Mouse (Mus musculus) embryonic facial prominence, embryonic 13.5 days (tissue): ENCODE data around the gene Pax5. TPM values are rescaled to one million over a fixed set of nuclear protein-coding genes. Genes with fewer than 3 reads are reported as not detected.
A peak's percentile ranks its signal among the peaks of the same experiment; 100 is the strongest.

Experiments
- ATAC-seq: fragments of 200-750 bp; cut with Nextera tagmentation; 2 replicates; pipeline ENCODE4 v1.8.0; 2017; ENCODE audit warnings: low read depth; ENCODE audit not compliant: insufficient number of reproducible peaks, insufficient read depth, low FRiP score, low TSS enrichment
- H3K27ac ChIP-seq: fragments of 300-500 bp; sonication (generic); 2 replicates; pipeline ENCODE4 v1.5.1; 2015; ENCODE audit warnings: moderate library complexity, mild to moderate bottlenecking, inconsistent platforms
- H3K27me3 ChIP-seq: fragments of 300-500 bp; sonication (generic); 2 replicates; pipeline ENCODE4 v1.6.1; 2015; ENCODE audit warnings: mild to moderate bottlenecking, inconsistent platforms
- H3K36me3 ChIP-seq: fragments of 300-500 bp; sonication (generic); 2 replicates; pipeline ENCODE4 v1.6.1; 2015; ENCODE audit warnings: mild to moderate bottlenecking, inconsistent platforms
- H3K4me1 ChIP-seq: fragments of 300-500 bp; sonication (generic); 2 replicates; pipeline ENCODE4 v1.6.1; 2015; ENCODE audit warnings: inconsistent platforms
- H3K4me2 ChIP-seq: fragments of 300-500 bp; sonication (generic); 2 replicates; pipeline ENCODE4 v1.6.1; 2015; ENCODE audit warnings: moderate library complexity, mild to moderate bottlenecking, inconsistent platforms
- H3K4me3 ChIP-seq: fragments of 300-500 bp; sonication (generic); 2 replicates; pipeline ENCODE4 v1.5.1; 2015; ENCODE audit warnings: mild to moderate bottlenecking, inconsistent platforms
- H3K9ac ChIP-seq: fragments of 300-500 bp; sonication (generic); 2 replicates; pipeline ENCODE4 v1.6.1; 2015; ENCODE audit warnings: mild to moderate bottlenecking, inconsistent platforms
- H3K9me3 ChIP-seq: fragments of 300-500 bp; sonication (generic); 2 replicates; pipeline ENCODE4 v1.6.1; 2016; ENCODE audit warnings: inconsistent platforms
- WGBS: fragments of 180-500 bp; shearing (Covaris S2); methylation state at CpG from one replicate; pipeline ENCODE4 v1.1.7; 2015; ENCODE audit warnings: mixed read lengths; 5-methylcytosine and 5-hydroxymethylcytosine counted together
- polyA plus RNA-seq: library from polyadenylated mRNA; unstranded; fragments of >200 nt; fragmentation: Nextera tagmentation; extraction: Ambion mirVana; gene quantifications from 2 replicates; pipeline ENCODE4 v1.2.1, GENCODE M21; 2015

The Pax5 gene
- polyA plus RNA-seq, 1 experiment from 2014 or later = not detected

DNA sequence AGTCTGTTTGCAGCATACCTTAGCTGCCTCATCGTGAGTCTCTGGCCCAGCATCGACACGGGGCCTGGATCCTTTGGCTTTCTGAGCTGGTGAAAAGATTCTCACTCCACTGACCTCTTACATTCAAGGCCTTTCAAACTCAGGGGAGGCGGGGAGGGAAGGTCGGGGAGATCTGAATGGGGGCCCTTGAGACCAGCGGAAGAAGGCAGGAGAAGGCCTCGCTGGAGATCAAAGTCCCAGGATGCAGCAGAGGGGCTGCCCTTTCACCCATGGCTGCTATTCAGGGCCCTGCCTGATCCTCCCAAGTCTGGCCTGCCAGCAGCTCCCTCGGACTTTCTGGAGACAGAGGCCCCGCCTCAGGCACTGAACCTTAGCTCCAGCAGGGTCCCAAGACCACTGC is 36.6 kb downstream of the Pax5 start:
- Histone ChIP-seq H3K27me3 (peaks cover 9% of the 10 kb centered on the region; the same call in 1 of the 2 replicates), H3K4me3 (no peak overlapping the region), H3K9ac (no peak overlapping the region), H3K4me1 (0 out of 2 replicates have a peak, but pooled peaks cover 2% of the 10 kb centered on the region), H3K27ac (no peak overlapping the region), H3K4me2 (no peak overlapping the region), H3K9me3 (no peaks in the 10 kb centered on the region), H3K36me3 (no peaks in the 10 kb centered on the region)
- WGBS = 38% methylated on average over 9 of the region's 9 CpGs
- no peak for ATAC-seq

- peaks cover 16% of the 10 kb centered on the region for H3K27me3 ChIP-seq
- 64% methylated on average over 10 of the region's 10 CpGs for WGBS
Measured at GRCm38 (mm10) chr4:44672216-44672937, 37.9 kb downstream of the Pax5 start.

GRCm38 (mm10) chr4:44671486-44671885 is 38.8 kb downstream of the Pax5 start:
- peaks cover 18% of the 10 kb centered on the region for H3K27me3 ChIP-seq

More at GRCm38 (mm10) chr4:44672216-44672937, 37.9 kb downstream of the Pax5 start:
- Histone ChIP-seq H3K36me3 (no peaks in the 10 kb centered on the region), H3K9me3 (no peaks in the 10 kb centered on the region), H3K9ac (no peak overlapping the region), H3K4me2 (no peak overlapping the region), H3K27ac (no peak overlapping the region), H3K4me1 (no peaks in the 10 kb centered on the region), H3K4me3 (no peak overlapping the region)
- ATAC-seq = no peak

DNA sequence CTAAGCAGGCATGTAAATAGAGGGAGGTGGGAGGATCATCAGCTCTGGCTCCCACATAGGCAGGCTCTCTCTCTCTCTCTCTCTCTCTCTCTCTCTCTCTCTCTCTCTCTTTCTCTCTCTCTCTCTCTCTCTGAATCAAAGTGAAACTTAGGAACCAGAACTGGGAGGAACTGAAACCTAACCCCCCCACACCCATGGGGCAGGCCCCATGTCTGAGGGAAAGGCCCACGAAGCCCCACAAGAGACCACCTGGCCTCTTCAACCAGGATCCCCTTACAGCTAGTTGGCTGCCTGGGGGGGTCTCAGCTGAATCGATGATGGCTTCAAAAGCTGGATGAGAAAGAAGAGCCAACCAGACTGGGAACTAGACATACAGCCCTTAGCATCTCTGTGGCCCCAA is 39.3 kb downstream of the Pax5 start:
- no peaks in the 10 kb centered on the region for H3K36me3 ChIP-seq
- 62% methylated on average over 2 of the region's 2 CpGs for WGBS
- H3K27ac ChIP-seq = no peak overlapping the region
- H3K4me2 ChIP-seq = no peak overlapping the region
- H3K9ac ChIP-seq = no peak overlapping the region
- no peak overlapping the region for H3K4me3 ChIP-seq
- no peak for ATAC-seq
- H3K27me3 ChIP-seq = peaks cover 23% of the 10 kb centered on the region
- H3K9me3 ChIP-seq = no peaks in the 10 kb centered on the region
- no peaks in the 10 kb centered on the region for H3K4me1 ChIP-seq

More at GRCm38 (mm10) chr4:44671486-44671885, 38.8 kb downstream of the Pax5 start:
- Histone ChIP-seq H3K9ac (no peak overlapping the region), H3K9me3 (no peaks in the 10 kb centered on the region), H3K27ac (no peak overlapping the region), H3K4me2 (no peak overlapping the region), H3K36me3 (no peaks in the 10 kb centered on the region), H3K4me3 (no peak overlapping the region), H3K4me1 (no peaks in the 10 kb centered on the region)
- WGBS = 89% methylated on average over 3 of the region's 3 CpGs
- ATAC-seq = no peak

DNA sequence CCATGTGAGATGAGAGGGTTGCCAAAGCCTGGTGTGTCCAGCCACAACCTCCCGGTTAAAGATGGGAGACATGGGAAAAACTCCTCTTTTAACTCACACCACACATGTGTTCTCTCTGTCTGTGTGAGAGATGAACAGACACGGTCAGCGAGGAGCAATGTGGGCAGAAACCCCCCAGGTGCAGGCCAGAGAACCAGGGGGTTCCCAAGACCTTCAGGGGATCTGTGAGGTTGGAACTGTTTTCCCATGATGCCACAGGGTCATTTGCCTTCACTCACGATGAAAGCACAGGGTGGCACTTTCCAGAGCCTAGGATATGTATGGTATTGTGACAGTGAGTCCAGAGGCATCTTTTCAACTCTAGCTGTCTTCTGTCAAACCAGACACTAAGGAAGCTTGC is 39.9 kb downstream of the Pax5 start:
- H3K9me3 ChIP-seq = no peaks in the 10 kb centered on the region
- WGBS = 78% methylated on average over 4 of the region's 4 CpGs
- no peaks in the 10 kb centered on the region for H3K36me3 ChIP-seq
- no peak overlapping the region for H3K4me3 ChIP-seq
- no peak overlapping the region for H3K27ac ChIP-seq
- peaks cover 29% of the 10 kb centered on the region for H3K27me3 ChIP-seq
- no peak for ATAC-seq
- no peaks in the 10 kb centered on the region for H3K4me1 ChIP-seq
- no peak overlapping the region for H3K9ac ChIP-seq
- H3K4me2 ChIP-seq = no peak overlapping the region

GRCm38 (mm10) chr4:44669485-44670181 is 40.7 kb downstream of the Pax5 start:
- Histone ChIP-seq H3K27me3 (peaks cover 37% of the 10 kb centered on the region), H3K4me1 (no peaks in the 10 kb centered on the region), H3K9ac (no peak overlapping the region), H3K36me3 (no peaks in the 10 kb centered on the region), H3K4me2 (no peak overlapping the region), H3K27ac (no peak overlapping the region), H3K4me3 (no peak overlapping the region), H3K9me3 (no peaks in the 10 kb centered on the region)
- no peak for ATAC-seq
- WGBS = 80% methylated on average over 7 of the region's 7 CpGs

DNA sequence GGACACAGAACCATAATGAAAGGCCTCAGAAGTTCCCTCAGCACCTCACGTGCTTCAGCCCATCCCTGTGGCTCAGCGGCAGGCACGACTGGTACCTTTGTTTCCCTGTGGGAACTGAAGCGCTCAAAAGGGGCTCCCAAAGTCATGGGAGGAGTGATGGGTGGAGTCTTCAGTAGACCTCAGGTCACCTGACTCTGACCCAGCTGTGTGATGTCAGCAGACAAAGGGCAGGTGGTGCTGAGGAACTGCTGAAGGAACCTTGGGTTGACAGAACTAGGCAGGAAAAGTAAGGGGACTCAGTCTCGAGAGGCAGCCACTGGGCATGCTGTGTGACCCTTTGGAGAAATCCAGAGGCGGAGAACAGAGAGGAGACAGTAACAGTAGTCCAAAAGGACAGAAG is 41.7 kb downstream of the Pax5 start:
- H3K9ac ChIP-seq = no peak overlapping the region
- no peak for ATAC-seq
- no peak overlapping the region for H3K4me3 ChIP-seq
- no peak overlapping the region for H3K27ac ChIP-seq
- peaks cover 7% of the 10 kb centered on the region; the same call in 1 of the 2 replicates for H3K4me1 ChIP-seq
- H3K4me2 ChIP-seq = no peak overlapping the region
- no peaks in the 10 kb centered on the region for H3K36me3 ChIP-seq
- WGBS = 76% methylated on average over 6 of the region's 6 CpGs
- no peaks in the 10 kb centered on the region for H3K9me3 ChIP-seq
- peaks cover 47% of the 10 kb centered on the region for H3K27me3 ChIP-seq

DNA sequence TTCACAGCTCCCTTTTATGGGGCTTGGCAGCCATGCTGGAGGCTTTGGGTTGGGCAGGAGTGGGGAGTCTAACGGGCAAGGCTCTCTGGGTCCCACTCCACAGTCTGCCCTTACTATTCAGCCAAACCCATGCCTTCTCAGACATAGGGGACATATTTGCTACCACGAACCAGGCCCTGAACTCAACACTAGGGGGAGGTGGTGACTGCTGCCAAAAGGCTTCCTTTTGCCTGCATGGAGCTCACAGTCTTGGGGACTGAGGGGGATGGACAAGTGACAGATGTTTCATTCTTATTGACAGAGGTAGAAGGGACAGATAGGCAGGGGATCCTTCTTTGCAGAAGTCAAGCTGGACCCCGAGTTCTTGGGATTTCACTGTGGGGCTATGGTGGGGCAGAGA is 42.1 kb downstream of the Pax5 start:
- ATAC-seq = no peak
- WGBS = 69% methylated on average over 3 of the region's 3 CpGs
- no peak overlapping the region for H3K9ac ChIP-seq
- H3K27ac ChIP-seq = no peak overlapping the region
- H3K9me3 ChIP-seq = no peaks in the 10 kb centered on the region
- no peak overlapping the region for H3K4me2 ChIP-seq
- no peak overlapping the region for H3K4me3 ChIP-seq
- peaks cover 51% of the 10 kb centered on the region for H3K27me3 ChIP-seq
- no peaks in the 10 kb centered on the region for H3K36me3 ChIP-seq
- peaks cover 11% of the 10 kb centered on the region; the same call in 1 of the 2 replicates for H3K4me1 ChIP-seq

- no peaks in the 10 kb centered on the region for H3K36me3 ChIP-seq
- peaks cover 56% of the 10 kb centered on the region for H3K27me3 ChIP-seq
- no peak overlapping the region for H3K4me2 ChIP-seq
- H3K9ac ChIP-seq = no peak overlapping the region
- H3K4me3 ChIP-seq = no peak overlapping the region
- H3K4me1 ChIP-seq = peaks cover 11% of the 10 kb centered on the region; the same call in 1 of the 2 replicates
- WGBS = 74% methylated on average over 6 of the region's 6 CpGs
- no peak overlapping the region for H3K27ac ChIP-seq
- H3K9me3 ChIP-seq = no peaks in the 10 kb centered on the region
- no peak for ATAC-seq
Measured at GRCm38 (mm10) chr4:44667369-44667768, 42.9 kb downstream of the Pax5 start.

DNA sequence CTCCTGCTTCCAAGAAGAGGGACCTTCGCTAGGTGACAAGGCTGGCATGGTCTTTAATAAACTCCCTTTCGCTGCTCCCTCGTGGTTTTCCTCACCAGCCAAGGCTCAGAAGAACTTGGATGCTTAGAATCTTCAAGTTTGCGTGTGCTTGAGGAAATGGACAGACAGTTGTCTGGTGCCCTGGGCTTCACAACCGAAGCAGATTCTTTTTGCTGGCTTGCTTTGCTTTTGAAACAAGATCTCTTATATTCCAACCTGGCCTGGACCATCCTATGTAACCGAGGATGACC is 45.6 kb downstream of the Pax5 start:
- peaks cover 72% of the 10 kb centered on the region for H3K27me3 ChIP-seq
- 16% methylated on average over 6 of the region's 6 CpGs for WGBS

GRCm38 (mm10) chr4:44664004-44664766 is 46.1 kb downstream of the Pax5 start:
- Histone ChIP-seq H3K27me3 (peaks cover 72% of the 10 kb centered on the region), H3K9me3 (no peaks in the 10 kb centered on the region), H3K36me3 (no peaks in the 10 kb centered on the region), H3K27ac (no peak overlapping the region), H3K4me3 (peak overlapping the region; percentile 55), H3K4me1 (peaks cover 11% of the 10 kb centered on the region; the same call in 1 of the 2 replicates), H3K4me2 (peak overlapping the region; percentile 95), H3K9ac (peak overlapping the region; percentile 69)
- 0 out of 2 replicates have a peak, but pooled peaks have one; percentile 16 for ATAC-seq
- WGBS = 1% methylated on average over 81 of the region's 81 CpGs

More for the DNA sequence above, 45.6 kb downstream of the Pax5 start:
- H3K36me3 ChIP-seq = no peaks in the 10 kb centered on the region
- H3K4me2 ChIP-seq = peak overlapping the region; percentile 95
- H3K27ac ChIP-seq = no peak overlapping the region
- H3K9me3 ChIP-seq = no peaks in the 10 kb centered on the region
- peaks cover 11% of the 10 kb centered on the region; the same call in 1 of the 2 replicates for H3K4me1 ChIP-seq
- H3K9ac ChIP-seq = peak overlapping the region; percentile 69
- no peak for ATAC-seq
- peak overlapping the region; percentile 55 for H3K4me3 ChIP-seq
